Mouse (Mus musculus) mouse trophoblast stem cell (cell line): ENCODE data around the gene Ushbp1.

Source experiments
- in situ Hi-C, 2 experiments: fragments of 300-500 bp; cut with MseI, MboI; formaldehyde crosslinking; loops; 2 replicates in 1 of 2; 3 replicates in 1 of 2; pipeline ENCODE4 v1.15.1; 2025

The Ushbp1 gene

GRCm38 (mm10) chr8:71371236-71371848 lies 24.3 kb downstream of the Ushbp1 start, which contains the start of gene Ocel1:
TSS of gene Ocel1 (plus strand) at chr8:71371298.
- in situ Hi-C loops, result loop anchor here in 1 of 2 experiments (5.0 kb wide), 1 partner anchor 36 kb away; the partner anchor contains the start of gene Ankle1

GRCm38 (mm10) chr8:71370711-71371235 lies 24.8 kb downstream of the Ushbp1 start:
- in situ Hi-C loops, result loop anchor here in 1 of 2 experiments (5.0 kb wide), 1 partner anchor 37 kb away; the partner anchor contains the start of gene Ankle1

GRCm38 (mm10) chr8:71369040-71369718 lies 26.4 kb downstream of the Ushbp1 start:
- in situ Hi-C loops, result no loop called here

GRCm38 (mm10) chr8:71368366-71368765 lies 27.2 kb downstream of the Ushbp1 start:
- in situ Hi-C loops, result no loop called here

- in situ Hi-C loops, result no loop called here
Observed at GRCm38 (mm10) chr8:71367529-71368176, 27.9 kb downstream of the Ushbp1 start.

GRCm38 (mm10) chr8:71366771-71367528 lies 28.7 kb downstream of the Ushbp1 start, which contains the start of gene Use1:
TSS of gene Use1 (plus strand) at chr8:71366848.
- in situ Hi-C loops, result no loop called here

GRCm38 (mm10) chr8:71358026-71358425 lies 37.6 kb downstream of the Ushbp1 start:
- in situ Hi-C loops, result no loop called here

GRCm38 (mm10) chr8:71351520-71351919 lies 44.1 kb downstream of the Ushbp1 start:
- in situ Hi-C loops, result no loop called here

- in situ Hi-C loops, result no loop called here
Observed at GRCm38 (mm10) chr8:71351117-71351516, 44.5 kb downstream of the Ushbp1 start.

GRCm38 (mm10) chr8:71346581-71346980 lies 49.0 kb downstream of the Ushbp1 start:
- in situ Hi-C loops, result no loop called here

- in situ Hi-C loops, result no loop called here
Observed at GRCm38 (mm10) chr8:71340625-71341024, 55.0 kb downstream of the Ushbp1 start.

GRCm38 (mm10) chr8:71337834-71338233 lies 57.8 kb downstream of the Ushbp1 start:
- in situ Hi-C loops, result loop anchor here in 1 of 2 experiments (5.0 kb wide), 1 partner anchor 419 kb away; no protein-coding TSS in a partner anchor
